Mouse (Mus musculus): ENCODE measurements around the gene Cotl1.
A peak's percentile ranks its signal among the peaks of the same experiment; 100 is the strongest.

Gene Cotl1

DNA sequence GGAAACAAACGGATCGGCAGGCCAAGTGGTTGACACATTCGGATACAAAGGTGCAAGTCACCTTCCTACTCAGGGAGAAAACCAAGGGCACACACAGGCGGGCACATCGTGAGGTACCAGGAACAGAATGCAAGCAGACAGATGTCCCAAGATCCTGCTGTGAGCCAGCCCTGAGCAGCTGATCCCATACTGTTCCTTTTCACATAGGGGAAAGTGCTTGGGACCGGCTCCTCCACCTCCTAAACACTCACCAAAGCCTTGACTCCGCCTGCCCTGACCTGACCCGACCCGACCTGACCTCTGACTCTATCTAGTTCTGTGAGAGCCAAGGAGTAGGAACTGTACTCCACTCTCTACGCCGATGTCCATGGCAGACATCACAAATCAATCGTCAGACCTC is 22.9 kb downstream of the Cotl1 start:
- peak; percentile 53 for DNase-seq (ENCODE audit: low spot score)

GRCm38 (mm10) chr8:119816219-119816618 is 24.1 kb downstream of the Cotl1 start:
- no peak for DNase-seq (ENCODE audit: low spot score)

GRCm38 (mm10) chr8:119812650-119813431 is 27.5 kb downstream of the Cotl1 start:
- DNase-seq (ENCODE audit: low spot score): no peak

DNA sequence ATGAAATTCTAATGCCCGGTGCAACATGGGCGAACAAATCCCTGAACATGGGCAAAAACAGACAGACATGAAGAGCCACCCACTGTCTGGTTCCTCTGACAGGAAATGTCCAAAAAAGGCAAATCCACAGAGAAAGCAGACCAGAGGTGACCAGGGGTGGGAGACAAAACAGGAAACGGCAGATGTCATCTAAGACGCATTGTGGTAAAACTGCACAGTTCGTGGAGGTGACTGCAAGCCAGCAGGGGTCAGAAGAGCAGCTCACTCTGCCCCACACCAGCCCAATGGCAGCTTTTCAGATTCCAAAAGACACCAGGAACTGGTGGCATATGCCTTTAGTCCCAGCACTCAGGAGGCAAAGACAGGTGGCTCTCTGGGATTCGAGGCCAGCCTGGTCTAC is 28.4 kb downstream of the Cotl1 start:
- DNase-seq (ENCODE audit: low spot score): no peak

DNA sequence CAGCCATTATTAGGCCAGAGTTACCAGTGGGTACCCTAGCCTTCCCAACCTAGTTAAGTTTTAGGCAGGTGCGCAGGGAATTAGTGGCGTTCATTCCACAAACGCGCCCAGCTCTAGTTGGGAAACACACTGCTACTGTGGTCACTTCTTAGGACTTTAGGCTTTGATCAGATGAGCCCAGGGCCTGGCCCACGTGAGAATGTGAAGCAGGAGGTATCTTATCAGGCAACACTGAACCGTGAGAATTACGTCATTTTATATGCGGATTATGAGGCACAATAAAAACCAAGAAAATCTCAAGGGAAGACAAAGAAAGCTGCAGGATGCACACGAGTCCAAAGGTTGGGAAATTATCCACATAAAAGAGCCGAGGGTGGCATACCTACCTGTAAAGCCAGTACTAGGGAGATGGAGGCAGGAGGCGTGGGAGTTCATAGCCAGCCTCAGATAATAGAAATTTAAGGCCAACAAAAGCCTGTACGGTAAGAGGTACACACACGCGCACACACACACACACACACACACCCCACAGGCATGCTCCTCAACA is 29.3 kb downstream of the Cotl1 start:
- DNase-seq (ENCODE audit: low spot score): no peak

- no peak for DNase-seq (ENCODE audit: low spot score)
These were observed 30.0 kb downstream of the Cotl1 start for GRCm38 (mm10) chr8:119810127-119810868.

GRCm38 (mm10) chr8:119809620-119810019 is 30.7 kb downstream of the Cotl1 start:
- DNase-seq (ENCODE audit: low spot score): no peak

- no peak for DNase-seq (ENCODE audit: low spot score)
These were observed 32.7 kb downstream of the Cotl1 start for GRCm38 (mm10) chr8:119807687-119808086.

GRCm38 (mm10) chr8:119806422-119807263 is 33.7 kb downstream of the Cotl1 start:
- DNase-seq (ENCODE audit: low spot score): peak; percentile 80

GRCm38 (mm10) chr8:119805275-119805674 is 35.1 kb downstream of the Cotl1 start:
- DNase-seq (ENCODE audit: low spot score): no peak

GRCm38 (mm10) chr8:119802592-119802991 is 37.8 kb downstream of the Cotl1 start:
- DNase-seq (ENCODE audit: low spot score): no peak

GRCm38 (mm10) chr8:119801168-119801567 is 39.2 kb downstream of the Cotl1 start:
- no peak for DNase-seq (ENCODE audit: low spot score)

DNA sequence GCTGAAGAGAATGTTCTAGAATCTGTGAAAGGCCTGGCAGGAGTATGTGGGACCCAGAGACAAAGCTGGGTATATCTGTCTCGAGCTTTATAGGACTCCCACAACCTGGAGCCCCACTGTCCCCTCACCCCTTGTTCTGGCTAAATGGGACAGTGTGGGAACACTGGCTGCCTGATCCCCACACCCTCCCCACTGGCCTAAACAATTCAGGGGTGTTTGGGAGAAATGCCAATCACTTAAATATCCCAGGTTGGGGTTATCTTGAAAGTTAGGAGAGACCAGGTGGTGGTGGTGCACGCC is 41.4 kb downstream of the Cotl1 start:
- DNase-seq (ENCODE audit: low spot score): no peak

GRCm38 (mm10) chr8:119798170-119798964 is 42.0 kb downstream of the Cotl1 start:
- DNase-seq (ENCODE audit: low spot score): peak; percentile 68

- DNase-seq (ENCODE audit: low spot score): no peak
These were observed 44.7 kb downstream of the Cotl1 start for GRCm38 (mm10) chr8:119795651-119796050.

GRCm38 (mm10) chr8:119794689-119795088 is 45.7 kb downstream of the Cotl1 start:
- no peak for DNase-seq (ENCODE audit: low spot score)

DNA sequence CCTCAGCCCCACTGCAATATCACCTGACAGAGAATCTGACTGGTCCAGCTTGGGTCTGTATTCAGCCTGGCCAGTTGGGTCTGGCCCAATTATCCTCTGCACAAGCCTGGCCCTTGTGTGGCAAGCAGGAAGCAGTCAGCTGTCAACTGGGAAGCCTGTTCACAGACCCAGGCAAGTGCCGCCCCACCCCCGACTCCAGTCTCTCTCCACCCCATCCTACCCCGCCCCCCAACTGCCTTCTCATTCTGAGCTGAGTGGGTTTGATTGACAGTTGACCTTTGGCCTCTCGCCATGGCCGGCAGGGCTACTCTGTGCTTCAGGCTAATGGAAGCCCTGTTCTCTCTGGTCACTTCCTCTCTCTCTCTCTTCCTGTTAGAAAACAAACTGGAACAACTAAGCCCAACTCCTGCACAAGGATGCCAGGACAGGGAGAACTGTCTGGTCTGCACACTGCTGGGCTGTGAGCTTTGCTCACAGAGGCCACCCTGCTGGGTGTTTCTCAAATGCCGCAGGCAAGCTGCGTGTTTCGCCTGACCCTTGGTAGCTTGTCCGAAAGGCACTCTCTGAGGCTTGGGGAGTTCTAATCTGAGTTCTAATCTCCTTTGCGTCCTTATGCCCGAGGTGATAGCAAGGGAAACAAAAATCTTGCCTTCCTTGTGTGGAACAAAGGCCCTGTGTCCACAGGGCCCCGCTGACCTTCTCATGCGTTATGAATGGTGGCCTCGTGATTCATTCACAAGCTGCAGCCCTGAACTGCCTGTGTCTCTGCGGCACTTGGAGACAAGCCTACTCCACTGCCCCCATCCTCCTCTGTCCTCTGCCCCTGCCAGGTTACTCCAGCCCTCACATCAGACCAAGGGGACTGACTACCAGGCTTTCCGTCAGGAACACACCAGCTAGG is 48.3 kb downstream of the Cotl1 start:
- DNase-seq (ENCODE audit: low spot score): peak; percentile 72

DNA sequence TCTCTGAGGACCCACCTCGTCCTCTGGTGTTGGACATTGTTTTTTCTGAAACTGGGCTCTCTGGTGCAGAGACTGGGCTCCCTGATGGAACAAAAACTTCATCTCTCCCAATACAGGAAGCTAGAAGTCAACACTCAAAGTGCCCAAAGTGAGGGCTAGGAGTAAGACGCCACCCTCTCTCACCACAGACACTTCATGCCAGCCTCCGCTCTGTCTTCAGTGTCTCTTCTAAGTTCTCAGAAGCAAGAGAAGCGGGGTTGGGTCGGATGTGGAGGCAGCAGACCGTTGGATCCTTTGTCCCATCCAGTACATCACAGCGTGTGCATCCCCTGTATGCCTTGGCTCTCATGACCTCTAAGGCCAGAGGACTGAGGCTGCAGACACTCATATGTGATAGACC is 50.8 kb downstream of the Cotl1 start:
- DNase-seq (ENCODE audit: low spot score): no peak

- no peak for DNase-seq (ENCODE audit: low spot score)
These were observed 51.5 kb downstream of the Cotl1 start for GRCm38 (mm10) chr8:119788607-119789381.

DNA sequence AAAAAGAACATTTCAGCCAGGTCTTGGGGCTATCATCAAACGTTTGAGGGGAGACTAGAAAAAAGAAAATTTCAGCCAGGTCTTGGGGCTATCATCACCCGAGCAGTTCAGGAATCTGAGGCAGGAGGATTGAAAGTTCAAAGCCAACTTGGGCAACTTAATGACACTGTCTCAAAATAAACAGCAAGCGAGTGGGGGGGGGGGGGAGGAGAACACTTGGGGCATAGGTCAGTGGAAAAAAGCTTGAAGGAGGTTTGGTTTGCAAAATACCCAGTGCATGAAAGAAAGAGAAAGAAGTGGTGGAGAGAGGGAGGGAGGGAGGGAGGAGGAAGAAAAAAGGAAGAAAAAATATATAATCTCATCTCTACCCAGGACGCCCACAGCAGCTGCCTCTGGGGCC is 53.0 kb downstream of the Cotl1 start:
- no peak for DNase-seq (ENCODE audit: low spot score)

Data from testis, postnatal 10 days (tissue).